Mouse (Mus musculus) yolk sac, embryonic 10.5 days (tissue): ENCODE results near the gene Tsga10.
A peak's percentile ranks its signal among the peaks of the same experiment; 100 is the strongest.
"Not testable (repeated sequence)": the region's sequence is repeated elsewhere in the genome, so short reads cannot be mapped to it uniquely, and the experiment has no call there.

Source experiments
- DNase-seq: peaks from one replicate; pipeline ENCODE4 v3.0.0-alpha.2; 2017; ENCODE audit warnings: low spot score

The Tsga10 gene

GRCm38 (mm10) chr1:37864511-37865400 lies 1.5 kb downstream of the Tsga10 start:
- peak; percentile 99 for DNase-seq

GRCm38 (mm10) chr1:37850696-37851095 lies 15.5 kb downstream of the Tsga10 start:
- no peak for DNase-seq

- no peak for DNase-seq
These were observed 19.4 kb downstream of the Tsga10 start for GRCm38 (mm10) chr1:37846878-37847277.

GRCm38 (mm10) chr1:37831681-37832080 lies 34.5 kb downstream of the Tsga10 start:
- DNase-seq: no peak

- not testable (repeated sequence) for DNase-seq
These were observed 63.9 kb downstream of the Tsga10 start for GRCm38 (mm10) chr1:37802291-37802690.

- DNase-seq: no peak
These were observed 65.9 kb downstream of the Tsga10 start for GRCm38 (mm10) chr1:37800298-37800697.

- DNase-seq: no peak
These were observed 66.7 kb downstream of the Tsga10 start for GRCm38 (mm10) chr1:37799505-37799904.

- no peak for DNase-seq
These were observed 106.8 kb downstream of the Tsga10 start for GRCm38 (mm10) chr1:37759407-37759806.

GRCm38 (mm10) chr1:37744650-37745259 lies 121.5 kb downstream of the Tsga10 start:
- no peak for DNase-seq

- no peak for DNase-seq
These were observed 123.5 kb downstream of the Tsga10 start for GRCm38 (mm10) chr1:37742602-37743270.

- DNase-seq: no peak
These were observed 124.1 kb downstream of the Tsga10 start for GRCm38 (mm10) chr1:37742126-37742525.

GRCm38 (mm10) chr1:37740161-37740802 lies 125.9 kb downstream of the Tsga10 start:
- DNase-seq: no peak

- no peak for DNase-seq
These were observed 127.3 kb downstream of the Tsga10 start for GRCm38 (mm10) chr1:37738895-37739294.

- no peak for DNase-seq
These were observed 129.2 kb downstream of the Tsga10 start for GRCm38 (mm10) chr1:37737045-37737444.

GRCm38 (mm10) chr1:37735932-37736331 lies 130.3 kb downstream of the Tsga10 start:
- DNase-seq: no peak

GRCm38 (mm10) chr1:37734841-37735240 lies 131.4 kb downstream of the Tsga10 start:
- no peak for DNase-seq

GRCm38 (mm10) chr1:37729353-37729752 lies 136.9 kb downstream of the Tsga10 start:
- no peak for DNase-seq

- no peak for DNase-seq
These were observed 138.2 kb downstream of the Tsga10 start for GRCm38 (mm10) chr1:37728053-37728452.

GRCm38 (mm10) chr1:37727186-37727585 lies 139.0 kb downstream of the Tsga10 start:
- DNase-seq: no peak

- no peak for DNase-seq
These were observed 139.8 kb downstream of the Tsga10 start for GRCm38 (mm10) chr1:37726426-37726825.

GRCm38 (mm10) chr1:37725880-37726279 lies 140.3 kb downstream of the Tsga10 start:
- DNase-seq: no peak

GRCm38 (mm10) chr1:37721092-37721491 lies 145.1 kb downstream of the Tsga10 start:
- no peak for DNase-seq
